Mouse (Mus musculus) naive thymus-derived CD4-positive, alpha-beta T cell, adult 2 months (primary cell): ENCODE measurements around the gene Borcs6.
A peak's percentile ranks its signal among the peaks of the same experiment; 100 is the strongest.

Source experiments
- DNase-seq: peaks from one replicate; pipeline ENCODE4 v3.0.0-alpha.2; 2011; ENCODE audit warnings: low read depth

Gene Borcs6

DNA sequence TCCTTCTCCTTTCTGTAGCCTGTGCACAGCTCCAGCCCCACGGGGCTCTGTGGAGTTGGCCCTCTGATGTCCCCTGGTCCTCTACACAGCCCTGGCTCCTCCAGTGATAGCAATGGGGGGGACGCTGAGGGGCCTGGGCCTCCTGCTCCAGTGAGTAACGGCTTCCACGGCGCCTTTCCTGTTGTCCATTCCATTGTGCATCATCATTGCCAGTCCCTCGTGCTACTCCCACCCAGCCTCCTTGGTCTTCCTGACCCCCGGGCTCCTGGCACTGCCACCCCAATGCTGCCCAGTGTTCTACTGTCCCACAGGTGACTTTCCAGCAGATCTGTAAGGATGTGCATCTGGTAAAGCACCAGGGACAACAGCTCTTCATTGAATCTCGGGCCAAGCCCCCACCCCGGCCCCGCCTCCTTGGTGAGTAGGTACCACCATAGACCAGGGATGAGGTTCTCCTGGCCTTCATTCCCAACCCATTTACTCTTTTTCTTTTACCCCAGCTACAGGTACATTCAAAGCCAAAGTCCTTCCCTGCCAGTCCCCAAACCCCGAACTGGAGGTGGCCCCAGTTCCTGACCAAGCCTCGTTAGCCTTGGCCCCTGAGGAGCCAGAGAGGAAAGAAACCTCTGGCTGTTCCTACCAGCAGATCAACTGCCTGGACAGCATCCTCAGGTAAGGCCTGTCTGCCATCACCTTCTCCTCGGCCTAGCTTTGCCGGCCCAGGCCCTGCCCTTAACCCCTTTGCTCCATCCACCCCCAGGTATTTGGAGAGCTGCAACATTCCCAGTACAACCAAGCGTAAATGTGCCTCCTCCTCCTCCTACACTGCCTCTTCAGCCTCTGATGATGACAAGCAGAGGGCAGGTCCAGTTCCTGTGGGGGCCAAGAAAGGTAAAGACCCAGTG is 44.3 kb downstream of the Borcs6 start:
- peak; percentile 23 for DNase-seq

DNA sequence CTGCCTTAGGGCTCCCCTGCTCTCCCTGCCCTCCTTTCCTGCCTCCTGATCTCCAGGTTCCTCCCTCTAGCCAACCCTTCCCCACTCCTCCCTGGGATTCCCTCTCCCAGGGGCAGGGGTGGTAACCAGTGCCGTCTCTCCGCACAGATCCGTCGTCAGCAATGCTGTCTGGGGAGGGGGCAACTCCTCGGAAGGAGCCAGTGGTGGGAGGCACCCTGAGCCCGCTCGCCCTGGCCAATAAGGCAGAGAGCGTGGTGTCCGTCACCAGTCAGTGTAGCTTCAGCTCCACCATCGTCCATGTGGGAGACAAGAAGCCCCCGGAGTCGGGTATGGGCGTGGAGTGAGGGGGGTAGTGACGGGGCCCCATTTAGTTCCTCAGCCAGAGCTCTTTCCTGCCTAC is 45.0 kb downstream of the Borcs6 start:
- DNase-seq: no peak

DNA sequence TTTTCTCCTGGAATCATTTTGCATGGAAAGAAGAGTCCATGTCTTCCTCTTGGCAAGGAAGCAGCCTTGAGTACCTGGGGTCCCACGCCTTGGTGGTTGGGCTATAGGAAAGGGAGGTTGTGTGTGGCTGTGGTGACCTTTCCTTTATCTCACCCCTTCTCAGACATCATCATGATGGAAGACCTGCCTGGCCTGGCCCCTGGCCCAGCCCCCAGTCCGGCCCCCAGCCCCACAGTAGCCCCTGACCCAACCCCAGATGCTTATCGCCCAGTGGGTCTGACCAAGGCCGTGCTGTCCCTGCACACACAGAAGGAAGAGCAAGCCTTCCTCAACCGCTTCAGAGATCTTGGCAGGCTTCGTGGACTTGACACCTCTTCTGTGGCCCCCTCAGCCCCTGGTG is 45.7 kb downstream of the Borcs6 start:
- DNase-seq: peak; percentile 25

DNA sequence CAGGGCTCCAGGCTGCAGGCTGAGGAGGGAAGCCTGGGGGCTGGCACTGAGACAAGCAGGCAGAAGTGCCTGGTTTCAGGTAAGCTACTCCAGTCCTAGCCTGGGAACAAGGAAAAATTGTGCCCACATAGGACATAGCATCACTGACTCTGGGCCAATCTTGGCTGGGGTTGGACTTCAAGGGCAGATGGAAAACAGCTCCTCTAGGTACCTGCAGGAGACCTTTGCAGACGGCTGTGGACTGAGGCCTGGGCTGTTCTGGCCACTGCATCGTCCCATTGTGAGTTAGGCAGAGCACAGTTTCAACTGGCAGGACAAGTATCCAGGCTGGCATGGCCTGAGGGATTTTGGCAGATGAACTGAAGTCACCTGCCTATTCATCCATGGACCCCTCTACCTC is 46.3 kb downstream of the Borcs6 start:
- peak; percentile 35 for DNase-seq

DNA sequence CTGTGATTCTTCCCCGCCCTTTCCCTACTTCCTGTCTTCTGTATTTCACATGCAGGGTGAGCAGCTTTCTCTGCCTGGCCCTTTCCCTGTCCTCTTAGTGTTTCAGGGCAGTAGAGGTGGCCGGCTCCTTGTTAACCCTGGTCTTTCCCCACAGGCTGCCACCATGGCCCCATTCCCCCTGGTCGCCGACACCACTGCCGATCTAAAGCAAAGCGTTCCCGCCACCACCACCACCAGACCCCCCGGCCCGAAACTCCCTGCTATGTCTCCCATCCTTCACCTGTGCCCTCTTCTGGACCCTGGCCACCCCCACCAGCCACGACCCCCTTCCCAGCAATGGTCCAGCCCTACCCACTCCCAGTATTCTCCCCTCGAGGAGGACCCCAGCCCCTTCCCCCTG is 46.8 kb downstream of the Borcs6 start:
- DNase-seq: no peak

DNA sequence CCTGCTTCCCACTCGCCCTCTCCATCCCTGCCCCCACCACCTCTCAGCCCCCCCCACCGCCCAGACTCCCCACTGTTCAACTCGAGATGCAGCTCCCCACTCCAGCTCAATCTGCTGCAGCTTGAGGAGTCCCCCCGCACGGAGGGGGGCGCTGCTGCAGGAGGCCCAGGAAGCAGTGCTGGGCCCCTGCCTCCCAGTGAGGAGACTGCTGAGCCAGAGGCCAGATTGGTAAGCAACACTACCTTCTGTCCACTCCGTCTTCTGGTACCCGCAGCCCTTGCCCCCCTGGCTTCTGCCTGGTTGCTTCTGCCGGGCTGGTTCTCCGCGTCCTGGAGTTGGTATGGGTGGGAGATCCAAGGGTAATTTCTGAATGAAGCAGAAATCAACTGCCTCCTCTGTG is 47.3 kb downstream of the Borcs6 start:
- DNase-seq: no peak

DNA sequence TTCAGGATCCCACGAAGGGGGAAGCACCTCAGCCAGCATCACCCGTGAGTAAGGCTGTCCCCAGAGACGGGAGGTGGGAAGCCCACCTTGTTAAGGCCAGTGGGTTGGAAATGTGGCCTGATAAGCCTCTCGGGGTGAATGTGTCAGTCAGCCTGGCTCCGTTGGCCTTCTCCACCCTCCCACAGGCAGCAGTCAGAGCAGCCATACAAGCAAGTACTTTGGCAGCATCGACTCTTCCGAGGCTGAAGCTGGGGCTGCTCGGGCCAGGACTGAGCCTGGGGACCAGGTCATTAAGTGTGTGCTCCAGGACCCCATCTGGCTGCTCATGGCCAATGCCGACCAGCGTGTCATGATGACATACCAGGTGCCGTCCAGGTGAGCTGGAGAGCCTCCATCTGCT is 48.2 kb downstream of the Borcs6 start:
- peak; percentile 26 for DNase-seq

DNA sequence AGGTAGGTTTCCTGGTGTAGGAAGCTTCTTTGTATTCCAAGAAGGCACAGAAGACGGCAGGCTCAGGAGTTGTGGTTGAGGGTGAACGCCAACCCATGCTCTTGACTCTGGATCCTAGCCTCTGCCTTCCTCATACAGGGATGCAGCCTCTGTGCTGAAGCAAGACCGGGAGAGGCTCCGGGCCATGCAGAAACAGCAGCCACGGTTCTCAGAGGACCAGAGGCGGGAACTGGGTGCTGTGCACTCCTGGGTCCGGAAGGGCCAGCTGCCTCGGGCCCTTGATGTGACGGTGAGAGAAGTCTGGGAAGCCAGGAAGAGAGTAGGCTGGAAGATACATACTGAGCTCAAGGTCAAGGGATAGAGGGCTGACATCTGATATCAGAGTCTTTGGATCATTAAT is 48.7 kb downstream of the Borcs6 start:
- no peak for DNase-seq

DNA sequence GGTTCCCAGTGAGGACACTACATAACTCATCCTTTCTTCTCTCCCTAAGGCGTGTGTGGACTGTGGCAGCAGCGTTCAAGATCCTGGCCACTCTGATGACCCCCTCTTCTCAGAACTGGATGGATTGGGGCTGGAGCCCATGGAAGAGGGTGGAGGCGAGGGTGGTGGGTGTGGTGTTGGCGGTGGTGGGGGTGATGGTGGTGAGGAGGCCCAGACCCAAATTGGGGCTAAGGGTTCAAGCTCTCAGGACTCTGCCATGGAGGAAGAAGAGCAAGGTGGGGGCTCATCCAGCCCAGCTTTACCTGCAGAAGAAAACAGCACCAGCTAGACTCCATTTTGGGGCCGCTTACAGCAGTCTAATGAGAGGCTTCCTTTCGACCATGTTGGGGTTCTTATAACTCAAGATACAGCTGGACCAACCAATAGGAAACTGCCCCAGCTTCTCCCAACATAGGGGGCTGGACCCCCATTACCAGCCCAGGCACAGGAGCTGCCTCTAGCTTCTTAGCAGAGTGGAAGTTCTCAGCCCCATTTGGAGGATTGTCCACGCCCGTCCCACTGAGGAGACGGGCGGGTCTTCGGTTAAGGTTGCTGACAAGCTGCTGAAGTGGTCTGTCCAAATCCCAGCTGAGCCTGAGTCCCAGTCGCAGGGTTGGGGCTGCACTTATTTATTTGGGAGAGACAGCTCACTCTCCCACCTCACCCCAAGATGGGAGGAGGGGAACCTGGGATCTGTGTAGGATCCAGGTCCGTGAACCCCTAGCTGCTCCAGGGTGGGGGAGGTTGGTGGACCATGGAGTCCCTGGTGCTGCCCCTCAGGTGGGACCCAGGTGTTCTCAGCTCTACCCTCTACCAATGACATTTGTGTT is 49.7 kb downstream of the Borcs6 start:
- peak; percentile 27 for DNase-seq

DNA sequence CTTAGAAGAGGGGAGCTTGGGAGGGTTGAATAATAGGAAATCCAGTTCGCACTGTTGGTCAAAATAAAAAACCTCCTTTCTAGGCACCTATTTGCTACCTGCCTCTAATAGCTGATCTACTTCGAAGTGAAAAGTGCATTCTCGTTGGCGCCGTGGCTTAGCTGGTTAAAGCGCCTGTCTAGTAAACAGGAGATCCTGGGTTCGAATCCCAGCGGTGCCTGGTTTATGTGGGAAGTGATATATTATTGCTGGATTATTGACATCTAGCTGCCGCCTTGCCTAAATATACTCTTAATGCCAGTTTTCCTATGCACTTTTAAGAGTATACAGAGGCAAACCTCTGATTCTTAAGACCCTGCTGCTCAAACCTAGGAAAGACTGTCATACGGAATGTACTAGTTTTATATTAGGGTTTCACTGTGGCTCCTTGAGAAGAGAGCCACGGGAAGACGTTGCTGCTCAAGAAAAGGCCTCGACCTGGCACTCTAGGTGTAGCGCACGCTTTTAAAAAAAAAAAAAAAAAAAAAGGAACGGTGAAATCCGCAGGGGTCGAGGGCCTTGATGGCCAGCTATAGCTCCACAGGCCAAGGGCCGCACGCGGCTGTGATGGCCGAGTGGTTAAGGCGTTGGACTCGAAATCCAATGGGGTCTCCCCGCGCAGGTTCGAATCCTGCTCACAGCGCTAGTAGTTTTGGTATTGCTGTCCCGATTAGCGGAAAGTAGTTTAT is 51.0 kb downstream of the Borcs6 start:
- peak; percentile 89 for DNase-seq
